Comparison of ENCODE assay signal across 22 mouse cellular contexts in genomic region chr10:104651020-104651419, GRCm38 (mm10).
A peak's percentile ranks its signal among the peaks of the same experiment; 100 is the strongest.
DNase-seq lines count a peak whose midpoint lies in the region; ATAC-seq and TF ChIP-seq lines count a peak whose summit lies in the region.
"Had no signal": no experiment of that assay in that cellular context is flagged by ENCODE, and none has a peak within 500 bp of the region (broad histone marks: within the 10 kb centered on the region; RNA-seq: fewer than 3 reads in every experiment).

No protein-coding gene starts in this region.

- no peaks in the 10 kb centered on the region for H3K36me3 ChIP-seq in ES-Bruce4 (ENCODE audit: control insufficient read depth, insufficient read depth, low read length, poor library complexity, severe bottlenecking)
- no peaks in the 10 kb centered on the region for H3K36me3 ChIP-seq in heart, embryonic 10.5 days
- H3K36me3 ChIP-seq in kidney, embryonic 14.5 days (ENCODE audit: control insufficient read depth, insufficient read depth, low read length) = no peaks in the 10 kb centered on the region
- H3K36me3 ChIP-seq: embryonic facial prominence, embryonic 10.5 days; embryonic facial prominence, embryonic 12.5 days; forebrain, embryonic 15.5 days; G1E had no signal

- H3K9me3 ChIP-seq in ES-Bruce4 (replicated peaks; ENCODE audit: control insufficient read depth, insufficient read depth, low read length, poor library complexity, severe bottlenecking) = peaks cover 4% of the 10 kb centered on the region; the same call in 1 of the 2 replicates
- no peaks in the 10 kb centered on the region for H3K9me3 ChIP-seq in heart, embryonic 10.5 days
- H3K9me3 ChIP-seq in kidney, embryonic 14.5 days (ENCODE audit: control insufficient read depth, low read length) = no peaks in the 10 kb centered on the region
- H3K9me3 ChIP-seq: embryonic facial prominence, embryonic 10.5 days; embryonic facial prominence, embryonic 12.5 days; forebrain, embryonic 13.5 days; forebrain, embryonic 15.5 days; G1E had no signal

- peak overlapping the region; percentile 29; the same call in 1 of the 2 replicates for H3K27ac ChIP-seq in ES-Bruce4 (ENCODE audit: insufficient read depth, low read length)
- no peak overlapping the region for H3K27ac ChIP-seq in heart, embryonic 10.5 days
- no peak overlapping the region for H3K27ac ChIP-seq in kidney, embryonic 14.5 days (ENCODE audit: low read depth, low read length)
- H3K27ac ChIP-seq: embryonic facial prominence, embryonic 10.5 days; embryonic facial prominence, embryonic 12.5 days; forebrain, embryonic 13.5 days; forebrain, embryonic 15.5 days had no signal

- no peak for TF ChIP-seq CTCF in ES-Bruce4 (IDR thresholded peaks at IDR 0.05; ENCODE audit: low read depth, low read length)

- no peak for ATAC-seq in cerebellum, adult (ENCODE audit: insufficient number of reproducible peaks, low FRiP score, low TSS enrichment)
- ATAC-seq in kidney, embryonic 14.5 days (ENCODE audit: low FRiP score, low TSS enrichment) = no peak
- ATAC-seq: forebrain, embryonic 13.5 days; forebrain, embryonic 15.5 days; forebrain, postnatal 0 days; Patski had no signal

- DNase-seq in ES-CJ7 (ENCODE audit: low read depth, low spot score) (peak; percentile 91), R1 (ENCODE audit: low read depth, low spot score) (peak; percentile 80), ZHBTc4 (ENCODE audit: low read depth, low spot score) (peak; percentile 85)
- no peak for DNase-seq in heart, embryonic 10.5 days (ENCODE audit: low spot score)
- DNase-seq: adrenal gland, adult 2 months; adrenal gland, postnatal 10 days; adrenal gland, postnatal 25 days; cerebellum, adult 11-12 months; cerebellum, adult 2 months; cerebellum, adult 9-10 months; cerebellum, postnatal 10 days; cerebellum, postnatal 25 days; forebrain, postnatal 0 days had no signal

- H3K4me1 ChIP-seq in ES-Bruce4 (ENCODE audit: control insufficient read depth, insufficient read depth, low read length) = no peaks in the 10 kb centered on the region
- H3K4me1 ChIP-seq in heart, embryonic 10.5 days = no peaks in the 10 kb centered on the region
- no peaks in the 10 kb centered on the region for H3K4me1 ChIP-seq in kidney, embryonic 14.5 days (ENCODE audit: control insufficient read depth, insufficient read depth, low read length)
- H3K4me1 ChIP-seq: embryonic facial prominence, embryonic 10.5 days; embryonic facial prominence, embryonic 12.5 days; forebrain, embryonic 13.5 days; forebrain, embryonic 15.5 days had no signal

- no peak for TF ChIP-seq POLR2A in ES-Bruce4 (IDR thresholded peaks at IDR 0.05; ENCODE audit: insufficient read depth, low read length)

- peak; percentile 85 for TF ChIP-seq EP300 in ES-Bruce4 (IDR thresholded peaks at IDR 0.05; ENCODE audit: insufficient read depth, low read depth, low read length)

- no peaks in the 10 kb centered on the region for H3K27me3 ChIP-seq in ES-Bruce4 (ENCODE audit: control insufficient read depth, insufficient read depth, low read length, poor library complexity, severe bottlenecking)
- no peaks in the 10 kb centered on the region for H3K27me3 ChIP-seq in heart, embryonic 10.5 days (ENCODE audit: insufficient read depth, poor library complexity, severe bottlenecking)
- H3K27me3 ChIP-seq in kidney, embryonic 14.5 days (ENCODE audit: control insufficient read depth, insufficient read depth, low read length) = no peaks in the 10 kb centered on the region
- H3K27me3 ChIP-seq: embryonic facial prominence, embryonic 12.5 days; forebrain, embryonic 13.5 days; forebrain, embryonic 15.5 days; Patski had no signal

- 86% methylated on average over 8 of the region's 8 CpGs for WGBS in heart, embryonic 10.5 days
- WGBS in kidney, embryonic 14.5 days = 93% methylated on average over 8 of the region's 8 CpGs

- no peak overlapping the region for H3K4me3 ChIP-seq in ES-Bruce4 (ENCODE audit: low read depth, low read length)
- no peak overlapping the region for H3K4me3 ChIP-seq in heart, embryonic 10.5 days
- H3K4me3 ChIP-seq in kidney, embryonic 14.5 days (ENCODE audit: low read length) = no peak overlapping the region
- H3K4me3 ChIP-seq: embryonic facial prominence, embryonic 10.5 days; embryonic facial prominence, embryonic 12.5 days; forebrain, embryonic 13.5 days; forebrain, embryonic 15.5 days had no signal

- no peak overlapping the region for H3K9ac ChIP-seq in ES-Bruce4 (ENCODE audit: low read depth, poor library complexity, severe bottlenecking)
- H3K9ac ChIP-seq in kidney, embryonic 14.5 days (ENCODE audit: low read depth, low read length) = no peak overlapping the region
- H3K9ac ChIP-seq: embryonic facial prominence, embryonic 12.5 days; forebrain, embryonic 13.5 days; forebrain, embryonic 15.5 days; forebrain, postnatal 0 days had no signal

- no peak overlapping the region for H3K4me2 ChIP-seq in kidney, embryonic 14.5 days (replicated peaks; ENCODE audit: low read depth, low read length)
- H3K4me2 ChIP-seq: embryonic facial prominence, embryonic 12.5 days; forebrain, embryonic 13.5 days; forebrain, embryonic 15.5 days had no signal
